Mouse (Mus musculus): Measurements from ENCODE around the gene Fut9.

DNA sequence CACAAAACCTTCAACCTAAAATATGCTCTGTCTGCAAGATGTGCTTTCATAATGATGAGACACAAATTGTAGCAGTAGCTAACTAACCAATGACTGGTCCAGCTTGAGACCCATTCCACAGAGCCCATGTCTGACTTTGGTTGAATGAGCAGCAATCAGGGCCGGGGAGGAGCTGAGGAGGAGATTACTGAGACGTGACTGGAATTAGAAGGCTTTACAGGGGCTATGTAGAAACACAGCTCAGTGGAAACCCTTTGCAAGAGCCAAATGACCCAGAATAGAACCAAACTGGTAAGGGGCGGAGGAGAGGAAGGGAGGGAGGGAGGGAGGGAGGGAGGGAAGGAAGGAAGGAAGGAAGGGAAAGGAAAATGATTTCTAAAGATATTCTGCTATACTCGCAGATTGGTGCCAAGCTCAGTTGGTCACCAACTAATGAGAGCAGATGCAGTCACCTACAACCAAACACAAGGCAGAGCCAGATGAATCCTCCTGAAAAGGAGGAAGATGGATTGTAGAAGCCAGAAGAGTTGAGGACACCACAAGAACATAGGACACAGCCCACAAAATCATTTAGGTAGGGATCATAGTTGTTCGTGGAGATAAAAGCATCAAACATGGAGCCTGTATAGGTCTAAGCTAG is 42.0 kb downstream of the Fut9 start:
- no peak for TF ChIP-seq POLR2A (IDR thresholded peaks at IDR 0.05; ENCODE audit: borderline replicate concordance, extremely low read depth, low read depth, low read length)
- no peak for TF ChIP-seq CTCF (IDR thresholded peaks at IDR 0.05; ENCODE audit: insufficient read depth, low read length)
